Mouse (Mus musculus): ENCODE measurements at regions not wholly inside any gene's neighbourhood (a gene's known extent, or its start where the extent isn't known, plus 50 kb on each side); places are given as distances from the start of the nearest gene placed in this dataset.

- no peak for DNase-seq
These were observed 723.9 kb upstream of the 3110018I06Rik start for GRCm38 (mm10) chr12:106764516-106764915.

DNA sequence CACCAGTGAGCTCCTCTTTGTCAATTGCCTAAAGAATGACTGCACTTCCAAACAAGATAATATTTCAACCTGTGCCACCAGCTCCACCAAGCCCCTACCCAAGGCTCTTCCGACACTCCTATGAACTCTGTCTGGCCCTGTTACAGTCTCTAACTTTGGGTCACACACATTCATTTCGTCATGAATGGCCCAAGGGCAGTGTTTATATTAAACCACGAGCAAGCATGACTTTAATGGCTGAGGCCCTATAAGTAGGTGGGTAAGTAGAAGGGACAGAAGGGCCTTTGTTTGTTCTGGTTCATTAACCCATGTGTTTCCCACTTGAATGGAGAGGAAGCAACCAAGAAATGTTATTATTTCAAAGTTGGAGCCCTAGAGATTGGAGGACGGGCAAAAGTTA is 714.9 kb upstream of the 3110018I06Rik start:
- DNase-seq = no peak

DNA sequence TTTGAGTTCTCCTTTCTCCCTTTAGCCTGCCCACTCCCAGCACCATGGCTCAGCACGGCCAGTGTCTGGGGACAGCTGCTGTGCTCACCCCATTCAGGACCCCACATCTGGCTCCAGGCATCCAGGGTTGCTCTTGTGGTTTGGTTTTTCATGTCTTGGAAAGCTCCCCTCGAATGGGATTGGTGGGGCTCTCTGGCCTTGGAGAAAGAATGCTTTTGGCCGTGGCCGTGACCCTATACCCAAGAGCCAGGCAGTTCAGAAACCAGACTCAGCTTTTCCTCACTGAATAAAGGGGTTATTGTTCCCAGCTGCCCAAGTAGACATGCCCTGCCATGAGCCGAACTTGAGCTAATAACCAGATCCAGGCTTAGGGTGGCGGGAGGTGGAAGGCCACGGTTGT is 691.8 kb upstream of the 3110018I06Rik start:
- DNase-seq = no peak

GRCm38 (mm10) chr12:106819736-106820135 is 668.7 kb upstream of the 3110018I06Rik start:
- DNase-seq = no peak

DNA sequence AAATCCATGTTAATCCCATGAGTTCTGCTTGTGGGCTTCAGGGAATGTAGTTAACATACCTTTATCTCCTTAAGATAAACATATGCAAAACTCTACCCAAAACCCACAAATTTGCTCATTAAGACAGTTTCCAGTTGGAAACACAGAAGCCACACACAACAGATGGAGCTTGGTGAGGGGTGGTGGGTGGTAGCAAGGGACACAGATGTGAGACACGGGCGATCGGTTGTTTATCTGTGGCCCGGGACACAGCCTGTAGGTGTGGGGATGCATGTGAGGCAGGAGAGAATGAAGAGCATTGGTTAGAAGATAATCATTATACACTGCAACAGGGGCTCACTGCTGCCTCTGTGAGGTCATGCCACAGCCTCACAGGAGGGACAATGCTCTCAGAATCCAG is 666.1 kb upstream of the 3110018I06Rik start:
- DNase-seq = no peak

- no peak for DNase-seq
These were observed 659.9 kb upstream of the 3110018I06Rik start for GRCm38 (mm10) chr12:106828542-106828941.

DNA sequence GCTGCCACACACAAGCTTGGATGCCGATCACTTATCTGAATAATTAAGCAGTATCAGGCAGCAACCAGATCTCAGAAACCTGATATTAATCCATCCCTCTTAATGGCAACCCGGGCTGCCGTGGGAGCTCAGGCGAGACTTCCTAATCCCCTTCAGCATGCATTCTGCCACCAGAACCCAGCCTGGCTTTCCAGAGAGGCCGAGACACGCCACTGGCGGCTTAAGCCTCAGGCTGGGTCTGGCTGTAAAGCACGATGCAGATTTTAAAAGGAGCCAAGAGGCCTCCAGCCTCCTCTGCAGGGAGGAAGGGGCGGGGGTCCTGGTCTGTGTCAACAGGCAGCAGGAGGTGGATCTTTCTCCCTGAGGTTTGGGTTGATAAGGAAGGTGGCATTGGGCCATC is 659.1 kb upstream of the 3110018I06Rik start:
- DNase-seq = no peak

DNA sequence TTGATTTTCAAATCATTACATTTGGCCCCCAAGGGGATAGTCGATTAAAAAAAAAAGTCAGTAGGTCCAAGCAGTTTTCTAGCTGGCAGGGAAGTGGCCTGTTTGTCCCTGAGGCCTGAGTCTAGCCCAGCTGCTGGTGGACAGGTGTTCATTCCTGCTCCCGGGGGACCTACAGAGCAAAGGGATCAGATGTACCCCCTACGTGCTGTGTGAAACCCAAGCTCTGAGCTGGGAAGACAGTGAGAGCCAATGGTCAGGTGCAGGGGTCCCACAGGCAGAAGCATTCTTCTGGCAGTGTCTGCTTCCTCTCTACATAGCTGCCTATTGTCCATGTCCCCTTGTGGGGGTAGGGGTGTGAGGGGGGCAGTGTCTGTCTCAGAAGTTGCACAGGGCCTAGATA is 653.2 kb upstream of the 3110018I06Rik start:
- DNase-seq = no peak

GRCm38 (mm10) chr12:106839618-106840017 is 648.8 kb upstream of the 3110018I06Rik start:
- DNase-seq = no peak

- DNase-seq = no peak
These were observed 648.2 kb upstream of the 3110018I06Rik start for GRCm38 (mm10) chr12:106840150-106840651.

GRCm38 (mm10) chr12:106841996-106842395 is 646.4 kb upstream of the 3110018I06Rik start:
- DNase-seq = no peak

GRCm38 (mm10) chr12:106842396-106842795 is 646.0 kb upstream of the 3110018I06Rik start:
- DNase-seq = no peak

GRCm38 (mm10) chr12:106851666-106852065 is 636.8 kb upstream of the 3110018I06Rik start:
- DNase-seq = no peak

DNA sequence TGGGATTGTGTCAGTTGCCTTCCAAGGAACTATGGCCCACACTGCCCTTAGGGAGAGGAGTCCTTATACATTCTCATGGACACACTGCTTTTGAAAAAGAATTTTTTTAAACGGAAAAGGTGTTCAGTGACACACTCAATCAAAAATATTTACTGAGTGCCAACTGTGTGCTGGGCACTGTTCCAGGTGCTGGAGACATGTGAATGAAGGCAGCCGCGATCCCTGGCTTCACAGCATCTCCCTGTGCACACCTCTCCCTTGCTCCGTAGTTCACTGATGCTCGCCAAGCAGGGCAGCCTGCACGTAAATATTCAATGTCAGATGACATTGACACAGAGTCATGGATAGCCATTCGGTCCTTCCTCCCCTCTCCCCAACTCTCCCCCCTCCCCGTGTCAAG is 635.7 kb upstream of the 3110018I06Rik start:
- DNase-seq = no peak

GRCm38 (mm10) chr12:106853711-106854240 is 634.7 kb upstream of the 3110018I06Rik start:
- DNase-seq = no peak

GRCm38 (mm10) chr12:106855520-106855919 is 632.9 kb upstream of the 3110018I06Rik start:
- DNase-seq = no peak

- DNase-seq = no peak
These were observed 626.8 kb upstream of the 3110018I06Rik start for GRCm38 (mm10) chr12:106861638-106862037.

DNA sequence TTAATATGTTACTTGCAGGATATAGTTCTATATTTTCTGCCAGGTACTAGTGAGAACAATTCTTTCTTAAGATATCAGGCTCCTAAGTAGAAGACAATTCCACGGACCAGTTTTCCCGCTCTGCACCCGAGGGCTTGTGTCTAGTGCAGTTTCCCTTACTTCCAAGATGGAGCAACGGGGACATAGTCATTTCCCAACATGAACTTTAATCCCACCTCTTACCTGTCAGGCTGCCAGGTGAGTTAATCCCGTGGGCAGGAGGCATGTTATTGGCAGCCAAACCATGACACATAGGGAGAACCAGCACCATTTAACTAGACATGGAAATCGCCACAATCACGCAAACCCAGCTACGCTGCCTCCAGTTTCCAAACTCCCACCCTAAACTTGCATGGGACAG is 624.4 kb upstream of the 3110018I06Rik start:
- no peak for DNase-seq

DNA sequence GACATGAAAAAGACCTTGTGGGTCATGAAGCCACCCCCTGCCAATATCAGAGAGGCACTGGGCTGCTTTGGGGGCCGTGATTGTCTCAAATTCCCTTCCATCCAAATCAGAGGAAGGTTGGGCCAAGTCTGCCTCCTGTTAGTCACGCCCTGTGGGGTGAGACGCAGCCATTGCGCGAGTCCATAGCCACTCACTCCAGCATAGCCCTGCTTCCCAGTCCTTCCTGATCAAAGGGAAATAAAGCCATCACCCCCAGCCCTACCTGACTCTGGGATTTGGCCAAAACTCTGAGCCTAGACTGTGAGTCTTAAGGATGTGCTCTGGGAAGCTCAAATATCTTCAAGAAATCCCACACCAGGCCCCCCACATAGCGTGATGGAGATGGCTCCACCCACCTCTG is 620.4 kb upstream of the 3110018I06Rik start:
- no peak for DNase-seq

DNA sequence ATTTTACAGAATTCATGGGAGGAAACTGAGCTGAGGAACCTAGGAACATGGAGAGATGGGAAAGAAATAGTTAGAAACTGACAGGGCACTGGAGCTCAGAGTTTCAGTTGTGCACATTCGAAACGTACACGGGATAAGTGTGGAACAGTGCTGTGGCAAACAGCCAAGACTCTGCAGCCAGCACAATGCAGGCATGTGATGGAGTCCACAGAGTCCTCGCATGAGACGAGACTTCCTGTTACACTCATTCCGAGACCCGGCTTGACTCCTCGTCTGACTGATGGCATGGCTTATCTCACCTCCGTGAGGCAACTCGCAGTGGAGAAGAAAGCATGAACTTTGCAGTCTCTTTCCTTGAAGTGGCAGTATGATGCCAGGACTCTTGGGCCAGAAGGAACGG is 617.0 kb upstream of the 3110018I06Rik start:
- no peak for DNase-seq

- no peak for DNase-seq
These were observed 615.3 kb upstream of the 3110018I06Rik start for GRCm38 (mm10) chr12:106872966-106873730.

GRCm38 (mm10) chr12:106890319-106890718 is 598.1 kb upstream of the 3110018I06Rik start:
- no peak for DNase-seq

GRCm38 (mm10) chr12:106894061-106894460 is 594.4 kb upstream of the 3110018I06Rik start:
- no peak for DNase-seq

DNA sequence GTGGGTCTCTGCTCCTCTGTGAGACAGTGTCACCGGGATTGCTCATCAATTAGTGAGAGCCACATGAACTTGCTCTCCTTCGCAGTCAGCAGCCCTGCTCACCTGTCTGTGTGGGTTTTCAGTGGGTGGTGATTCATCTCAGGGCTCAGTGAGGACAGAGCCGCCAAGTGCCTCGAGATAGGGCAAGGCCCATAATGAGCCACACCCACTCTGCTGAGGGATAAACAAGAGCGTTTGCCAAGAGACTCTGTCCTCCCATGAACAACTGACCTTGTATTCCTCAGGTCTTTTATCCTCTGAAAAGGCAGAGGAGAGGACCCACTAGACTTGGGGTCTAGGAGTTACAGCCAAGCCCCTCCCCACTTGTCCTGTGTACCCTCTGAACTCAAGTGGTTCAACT is 584.2 kb upstream of the 3110018I06Rik start:
- DNase-seq = no peak

DNA sequence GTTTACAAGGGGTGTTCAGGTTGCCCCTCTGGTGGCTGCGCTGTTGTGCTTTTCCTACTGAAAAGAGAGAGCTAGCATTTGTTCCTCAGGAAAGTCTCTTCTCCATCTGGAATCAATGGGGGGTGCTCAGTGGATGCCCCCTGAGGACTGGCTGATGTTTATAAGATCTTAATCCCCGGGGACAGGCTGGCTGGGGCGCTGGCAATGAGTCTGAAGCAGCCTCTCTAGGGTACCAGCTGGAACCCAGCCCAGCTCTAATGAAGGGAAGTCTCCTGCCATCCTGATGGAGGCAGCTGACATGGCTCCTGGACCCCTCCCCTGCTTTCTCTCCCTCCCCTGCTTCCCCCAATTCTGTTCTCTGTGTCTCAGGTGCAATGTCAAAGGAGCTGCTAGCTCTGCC is 575.6 kb upstream of the 3110018I06Rik start:
- no peak for DNase-seq
